Mouse (Mus musculus): ENCODE measurements around the gene Lpcat4. TPM values are rescaled to one million over a fixed set of nuclear protein-coding genes. Genes with fewer than 3 reads are reported as not detected.

The Lpcat4 gene
- total RNA-seq, 2 experiments from 2014 or later = 141 to 158 TPM

Other genes starting within 250 kb of the Lpcat4 start
- not detected for gene Olfr1309, start 249.2 kb upstream of the Lpcat4 start, total RNA-seq (2021)
- not detected for gene Olfr1310, start 226.8 kb upstream of the Lpcat4 start, total RNA-seq (2021)
- gene Olfr1311, start 215.1 kb upstream of the Lpcat4 start, total RNA-seq (2021) = not detected
- gene Olfr1312, start 189.2 kb upstream of the Lpcat4 start, total RNA-seq (2021) = not detected
- gene Olfr1313, start 161.6 kb upstream of the Lpcat4 start, total RNA-seq (2021) = not detected
- not detected for gene Olfr1314, start 142.7 kb upstream of the Lpcat4 start, total RNA-seq (2021)
- gene Olfr1315-ps1, start 124.0 kb upstream of the Lpcat4 start, total RNA-seq (2021) = not detected
- gene Olfr1316, start 104.5 kb upstream of the Lpcat4 start, total RNA-seq (2021) = not detected
- gene Olfr1317, start 99.1 kb upstream of the Lpcat4 start, total RNA-seq (2021) = not detected
- gene Olfr1318, start 85.3 kb upstream of the Lpcat4 start, total RNA-seq (2021) = not detected
- not detected for gene Nutm1, start 19.8 kb downstream of the Lpcat4 start, total RNA-seq (2021)
- 10 to 100 TPM; 48.6 to 56.9 TPM for gene Nop10, start 22.5 kb downstream of the Lpcat4 start, total RNA-seq (2021)
- 100 to 1,000 TPM; 115 to 123 TPM for gene Slc12a6, start 26.4 kb downstream of the Lpcat4 start, total RNA-seq (2021)
- gene Gm21985, start 26.8 kb downstream of the Lpcat4 start, total RNA-seq (2021) = 1 to 10 TPM; 2.8 to 3.5 TPM
- 100 to 1,000 TPM; 149 to 162 TPM for gene Emc4, start 128.6 kb downstream of the Lpcat4 start, total RNA-seq (2021)
- 10 to 100 TPM; 11.8 to 13.4 TPM for gene Katnbl1, start 139.7 kb downstream of the Lpcat4 start, total RNA-seq (2021)
- 10 to 100 TPM; 49.8 to 51.8 TPM for gene Emc7, start 215.5 kb downstream of the Lpcat4 start, total RNA-seq (2021)
- gene Chrm5, start 241.3 kb downstream of the Lpcat4 start, total RNA-seq (2021) = 1 to 10 TPM; 1.1 to 2.3 TPM

Measured in left cerebral cortex, adult 18-20 months (tissue).